Mouse (Mus musculus) brain, embryonic 14.5 days (tissue): ENCODE measurements at regions not wholly inside any gene's neighbourhood (a gene's known extent, or its start where the extent isn't known, plus 50 kb on each side); places are given as distances from the start of the nearest gene placed in this dataset.

ENCODE experiments used
- DNase-seq: peaks from one replicate; pipeline ENCODE4 v3.0.0-alpha.2; 2011; ENCODE audit warnings: low read depth
- CTCF ChIP-seq: fragments of 200-500 bp; IDR thresholded peaks from 2 replicates; pipeline ENCODE4 v1.5.1; 2012; ENCODE audit warnings: inconsistent platforms, mild to moderate bottlenecking, moderate library complexity, borderline replicate concordance; ENCODE audit not compliant: insufficient read depth, insufficient read length; ENCODE audit errors: extremely low read depth
- POLR2A ChIP-seq: fragments of 200-500 bp; IDR thresholded peaks from 2 replicates; pipeline ENCODE4 v1.6.1; 2012; ENCODE audit warnings: mild to moderate bottlenecking, inconsistent platforms, borderline replicate concordance; ENCODE audit not compliant: poor library complexity, insufficient read depth, insufficient read length, severe bottlenecking; ENCODE audit errors: extremely low read depth

- DNase-seq, result no peak
- TF ChIP-seq POLR2A (no peak), CTCF (no peak)
Measured at GRCm38 (mm10) chr12:32681910-32682309, 137.4 kb upstream of the Nampt start.

DNA sequence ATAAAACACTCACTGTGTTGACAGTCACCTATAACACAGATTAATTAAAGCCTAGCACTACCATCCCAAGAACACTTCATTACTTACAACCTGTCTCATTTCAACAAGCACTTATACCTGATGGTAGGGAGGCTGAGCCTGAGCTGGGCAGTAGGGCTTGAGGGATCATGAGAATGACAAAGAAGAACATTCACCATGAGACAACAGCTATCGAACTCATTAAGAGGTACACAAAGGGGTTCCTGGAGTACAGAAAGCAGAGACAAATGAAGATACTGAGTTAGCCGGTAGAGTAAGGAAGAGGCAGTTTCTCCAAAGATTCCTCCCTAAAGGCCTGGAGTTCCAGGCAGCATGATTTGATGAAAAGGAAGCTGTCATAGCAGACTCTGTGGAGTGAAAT, 136.0 kb upstream of the Nampt start:
- TF ChIP-seq POLR2A (no peak), CTCF (no peak)
- no peak for DNase-seq

DNA sequence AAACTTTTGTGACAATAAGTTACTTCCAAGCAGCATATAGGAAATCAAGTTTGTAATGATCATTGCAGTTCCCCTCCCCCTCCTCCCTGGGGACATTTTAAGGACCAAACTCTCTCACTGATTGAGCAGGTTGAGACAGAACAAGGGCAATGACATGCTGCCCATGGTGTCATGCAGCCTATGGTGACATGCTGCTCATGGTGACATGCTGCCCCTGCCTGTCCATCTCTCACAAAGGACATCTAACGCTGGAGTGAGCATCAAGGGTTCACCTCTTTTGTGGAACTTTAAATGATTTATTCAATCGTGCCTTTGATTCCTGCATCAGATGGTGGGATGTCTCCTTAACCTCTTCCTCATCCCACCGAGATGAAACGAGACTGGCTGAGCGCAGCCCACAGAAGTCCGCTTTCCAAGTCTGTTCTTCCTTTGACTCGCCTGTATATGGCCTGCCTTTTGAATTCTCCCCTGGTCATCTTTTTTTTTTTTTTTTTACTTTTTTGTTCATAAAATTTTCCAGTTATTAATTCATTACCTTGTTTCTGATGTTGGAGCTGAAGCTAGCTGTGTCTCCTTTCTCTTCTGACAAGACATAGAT, 133.5 kb upstream of the Nampt start:
- DNase-seq, result peak; percentile 37
- TF ChIP-seq CTCF (no peak), POLR2A (no peak)

GRCm38 (mm10) chr12:32689361-32689760, 130.0 kb upstream of the Nampt start:
- TF ChIP-seq POLR2A, result no peak
- no peak for TF ChIP-seq CTCF

DNA sequence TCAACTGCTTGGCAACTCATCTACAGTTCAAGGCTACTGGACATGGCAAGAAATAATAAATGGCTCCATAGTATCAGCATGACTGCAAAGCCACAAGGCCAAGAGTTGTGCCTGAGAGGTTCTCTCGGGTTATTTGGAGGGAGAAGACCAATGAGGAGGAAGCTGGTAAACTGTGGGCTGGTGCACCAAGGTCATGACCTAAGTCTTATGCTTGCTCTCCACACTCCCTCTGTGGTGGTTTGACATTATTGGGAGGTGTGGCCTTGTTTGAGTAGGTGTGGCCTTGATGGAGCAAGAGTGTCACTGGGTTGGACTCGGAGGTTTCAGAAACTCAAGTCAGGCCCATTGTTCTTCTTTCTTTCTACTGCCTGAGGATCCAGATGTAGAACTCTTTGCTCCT, 129.2 kb upstream of the Nampt start:
- no peak for TF ChIP-seq CTCF
- TF ChIP-seq POLR2A, result no peak
- DNase-seq, result no peak

More at GRCm38 (mm10) chr12:32689361-32689760, 130.0 kb upstream of the Nampt start:
- no peak for DNase-seq

- DNase-seq, result peak; percentile 76
- TF ChIP-seq POLR2A (no peak), CTCF (no peak)
Measured at GRCm38 (mm10) chr12:32692081-32692819, 127.1 kb upstream of the Nampt start.

- TF ChIP-seq POLR2A (no peak), CTCF (no peak)
- DNase-seq, result no peak
Measured at GRCm38 (mm10) chr12:32692962-32693361, 126.4 kb upstream of the Nampt start.

DNA sequence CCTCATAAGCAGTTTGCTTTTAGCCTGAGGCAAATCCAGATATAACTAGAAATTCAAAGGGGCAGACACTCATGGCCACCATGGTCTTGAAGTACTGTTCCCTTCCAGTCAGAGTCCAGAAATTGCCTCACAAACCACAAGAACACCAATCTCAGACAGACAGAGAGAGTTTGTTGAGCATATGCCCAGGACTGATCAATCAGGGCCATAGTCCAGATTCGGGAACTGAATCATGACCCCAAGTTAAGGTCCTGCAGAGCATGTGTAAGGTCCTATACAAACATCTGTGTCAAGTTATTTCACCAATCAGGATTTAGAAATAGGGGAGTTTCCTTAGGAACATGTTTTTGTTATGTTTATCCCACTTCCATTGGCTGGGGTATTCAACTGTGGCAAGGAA, 125.7 kb upstream of the Nampt start:
- TF ChIP-seq CTCF, result no peak
- TF ChIP-seq POLR2A, result no peak
- DNase-seq, result no peak

DNA sequence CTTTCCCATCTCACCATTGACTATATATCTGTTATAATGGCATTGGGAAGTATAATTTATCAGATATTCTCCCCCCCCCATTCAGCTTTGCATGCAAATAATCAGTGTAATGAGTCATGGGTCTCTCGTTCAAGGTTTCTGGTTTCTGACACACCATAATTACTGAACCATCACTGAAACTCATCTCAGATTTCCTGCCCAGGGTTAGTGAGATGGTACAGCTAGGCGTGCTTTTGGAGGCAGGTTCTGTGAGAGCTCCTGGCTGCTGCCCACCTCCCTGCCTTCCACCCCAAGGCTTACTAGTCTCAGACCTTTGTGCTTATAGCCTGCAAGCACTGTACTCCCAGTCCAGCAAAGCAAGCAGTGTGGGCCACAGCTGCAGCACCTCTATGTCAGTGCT, 122.5 kb upstream of the Nampt start:
- TF ChIP-seq POLR2A, result no peak
- TF ChIP-seq CTCF, result no peak
- DNase-seq, result no peak

DNA sequence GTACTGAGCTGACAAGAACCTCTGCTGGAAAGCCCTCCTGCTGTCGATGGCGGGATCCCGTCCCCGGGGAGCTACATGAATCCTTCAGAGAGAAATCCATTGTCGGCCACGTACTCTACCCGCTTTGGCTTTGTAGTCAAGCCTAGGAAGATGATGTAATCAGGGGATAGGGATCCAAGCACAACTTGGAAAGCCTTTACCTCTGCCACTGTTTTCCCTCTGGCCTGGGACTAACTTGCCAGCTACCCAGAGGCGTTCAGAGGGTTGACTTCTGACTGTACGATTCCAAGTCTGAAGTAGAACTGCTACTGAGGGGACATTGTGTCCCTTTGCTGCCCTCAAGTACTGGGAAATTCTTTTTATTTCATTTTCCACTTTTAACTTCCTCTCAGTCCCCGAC, 110.2 kb upstream of the Nampt start:
- no peak for DNase-seq
- TF ChIP-seq POLR2A, result no peak
- TF ChIP-seq CTCF, result no peak

DNA sequence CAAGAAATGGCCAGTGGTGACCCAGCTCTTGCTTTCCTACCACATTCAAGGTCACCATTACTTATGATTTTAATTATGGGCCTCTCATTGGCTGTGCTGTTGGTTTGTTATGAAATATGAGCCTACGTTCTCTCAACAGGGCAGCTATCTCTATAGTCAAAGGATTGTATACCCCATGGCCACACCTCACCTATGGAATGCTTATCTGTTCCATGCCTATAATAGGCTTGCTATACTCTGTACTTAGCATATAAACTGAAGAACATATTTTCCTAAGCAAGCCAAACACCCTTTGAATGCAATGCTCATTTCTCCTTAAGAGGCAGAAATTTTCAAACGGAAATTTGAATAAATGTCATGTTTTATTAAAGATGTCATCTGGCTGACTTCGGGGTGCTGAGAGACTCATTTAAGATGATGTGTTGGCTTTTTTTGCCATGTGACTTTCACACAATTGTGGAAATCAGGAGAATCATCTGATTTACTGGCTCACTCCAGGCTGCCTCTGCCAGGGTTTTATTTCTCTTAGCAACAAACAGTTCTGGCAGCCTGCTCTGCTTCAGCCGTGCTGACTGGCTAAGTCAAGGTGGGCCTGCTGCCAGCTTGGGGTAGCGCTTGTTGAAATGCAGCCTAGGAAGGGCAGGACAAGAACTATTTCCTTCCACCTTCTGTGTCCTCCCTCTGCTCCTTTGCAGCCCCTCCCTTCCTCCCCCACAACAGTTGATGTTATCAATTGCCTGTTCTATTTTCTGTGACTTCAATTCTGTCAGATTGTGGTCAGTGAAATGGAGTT, 102.0 kb upstream of the Nampt start:
- peak; percentile 95 for DNase-seq
- TF ChIP-seq CTCF (no peak), POLR2A (no peak)
